Mouse (Mus musculus) midbrain, embryonic 12.5 days (tissue): ENCODE measurements at regions not wholly inside any gene's neighbourhood (a gene's known extent, or its start where the extent isn't known, plus 50 kb on each side); places are given as distances from the start of the nearest gene placed in this dataset.
A peak's percentile ranks its signal among the peaks of the same experiment; 100 is the strongest.

Source experiments
- ATAC-seq: fragments of 200-750 bp; cut with Nextera tagmentation; 2 replicates; pipeline ENCODE4 v1.8.0; 2017; ENCODE audit warnings: low read depth, moderate TSS enrichment, moderate library complexity; ENCODE audit not compliant: low FRiP score
- H3K27ac ChIP-seq: fragments of 300-500 bp; sonication (generic); replicated peaks from 2 replicates; pipeline ENCODE4 v1.5.1; 2016; ENCODE audit warnings: mild to moderate bottlenecking
- H3K27me3 ChIP-seq: fragments of 300-500 bp; sonication (generic); 2 replicates; pipeline ENCODE4 v1.6.1; 2016; ENCODE audit warnings: mild to moderate bottlenecking
- H3K36me3 ChIP-seq: fragments of 300-500 bp; sonication (generic); 2 replicates; pipeline ENCODE4 v1.6.1; 2016
- H3K4me1 ChIP-seq: fragments of 300-500 bp; sonication (generic); 2 replicates; pipeline ENCODE4 v1.6.1; 2016
- H3K4me2 ChIP-seq: fragments of 300-500 bp; sonication (generic); replicated peaks from 2 replicates; pipeline ENCODE4 v1.6.1; 2016; ENCODE audit warnings: mild to moderate bottlenecking, moderate library complexity
- H3K4me3 ChIP-seq: fragments of 300-500 bp; sonication (generic); 2 replicates; pipeline ENCODE4 v1.5.1; 2016; ENCODE audit warnings: mild to moderate bottlenecking
- H3K9ac ChIP-seq: fragments of 300-500 bp; sonication (generic); replicated peaks from 2 replicates; pipeline ENCODE4 v1.6.1; 2016; ENCODE audit warnings: mild to moderate bottlenecking, moderate library complexity
- H3K9me3 ChIP-seq: fragments of 300-500 bp; sonication (generic); 2 replicates; pipeline ENCODE4 v1.6.1; 2016; ENCODE audit warnings: mild to moderate bottlenecking
- WGBS: fragments of 180-500 bp; shearing (Covaris S2); methylation state at CpG from one replicate; pipeline ENCODE4 v1.1.7; 2016; 5-methylcytosine and 5-hydroxymethylcytosine counted together

- no peaks in the 10 kb centered on the region for H3K27me3 ChIP-seq
- no peaks in the 10 kb centered on the region for H3K36me3 ChIP-seq
- H3K4me1 ChIP-seq, result no peaks in the 10 kb centered on the region
- H3K4me3 ChIP-seq, result no peak overlapping the region
- H3K4me2 ChIP-seq, result no peak overlapping the region
- WGBS, result 84% methylated on average over 6 of the region's 6 CpGs
- ATAC-seq, result no peak
- no peak overlapping the region for H3K9ac ChIP-seq
- H3K9me3 ChIP-seq, result no peaks in the 10 kb centered on the region
- H3K27ac ChIP-seq, result no peak overlapping the region
Measured at GRCm38 (mm10) chr19:36178828-36179251, 58.9 kb upstream of the Ankrd1 start.

- 72% methylated on average over 7 of the region's 7 CpGs for WGBS
Measured at GRCm38 (mm10) chr19:36180329-36180728, 60.4 kb upstream of the Ankrd1 start.

GRCm38 (mm10) chr19:36181535-36181934 lies 61.6 kb upstream of the Ankrd1 start:
- no peak for ATAC-seq
- Histone ChIP-seq H3K4me2 (no peak overlapping the region), H3K27ac (no peak overlapping the region), H3K36me3 (no peaks in the 10 kb centered on the region), H3K4me1 (no peaks in the 10 kb centered on the region), H3K9me3 (no peaks in the 10 kb centered on the region), H3K9ac (no peak overlapping the region), H3K4me3 (no peak overlapping the region), H3K27me3 (no peaks in the 10 kb centered on the region)
- WGBS, result 63% methylated on average over 2 of the region's 2 CpGs

More at GRCm38 (mm10) chr19:36180329-36180728, 60.4 kb upstream of the Ankrd1 start:
- H3K27me3 ChIP-seq, result no peaks in the 10 kb centered on the region
- H3K4me3 ChIP-seq, result no peak overlapping the region
- no peak overlapping the region for H3K27ac ChIP-seq
- ATAC-seq, result no peak
- no peaks in the 10 kb centered on the region for H3K9me3 ChIP-seq
- H3K4me1 ChIP-seq, result no peaks in the 10 kb centered on the region
- no peak overlapping the region for H3K4me2 ChIP-seq
- H3K36me3 ChIP-seq, result no peaks in the 10 kb centered on the region
- H3K9ac ChIP-seq, result no peak overlapping the region

- no peaks in the 10 kb centered on the region for H3K36me3 ChIP-seq
- H3K27me3 ChIP-seq, result no peaks in the 10 kb centered on the region
- no peaks in the 10 kb centered on the region for H3K9me3 ChIP-seq
- H3K27ac ChIP-seq, result no peak overlapping the region
- ATAC-seq, result peak; percentile 63; the same call in 1 of the 2 replicates
- no peak overlapping the region for H3K9ac ChIP-seq
- WGBS, result 25% methylated on average over 2 of the region's 2 CpGs
- no peaks in the 10 kb centered on the region for H3K4me1 ChIP-seq
- no peak overlapping the region for H3K4me2 ChIP-seq
- H3K4me3 ChIP-seq, result no peak overlapping the region
Measured at GRCm38 (mm10) chr19:36183127-36183526, 63.2 kb upstream of the Ankrd1 start.

- Histone ChIP-seq H3K4me2 (no peak overlapping the region), H3K4me1 (no peaks in the 10 kb centered on the region), H3K27ac (no peak overlapping the region), H3K4me3 (no peak overlapping the region), H3K36me3 (no peaks in the 10 kb centered on the region), H3K27me3 (no peaks in the 10 kb centered on the region), H3K9me3 (no peaks in the 10 kb centered on the region), H3K9ac (no peak overlapping the region)
- no peak for ATAC-seq
- WGBS, result 87% methylated on average over 5 of the region's 5 CpGs
Measured at GRCm38 (mm10) chr19:36189662-36190061, 69.8 kb upstream of the Ankrd1 start.

GRCm38 (mm10) chr19:36191641-36192040 lies 71.7 kb upstream of the Ankrd1 start:
- Histone ChIP-seq H3K27ac (no peak overlapping the region), H3K27me3 (no peaks in the 10 kb centered on the region), H3K36me3 (no peaks in the 10 kb centered on the region), H3K9me3 (no peaks in the 10 kb centered on the region), H3K9ac (no peak overlapping the region), H3K4me1 (no peaks in the 10 kb centered on the region), H3K4me3 (no peak overlapping the region), H3K4me2 (no peak overlapping the region)
- WGBS, result 97% methylated on average over 7 of the region's 7 CpGs
- no peak for ATAC-seq

- H3K4me1 ChIP-seq, result 0 out of 2 replicates have a peak, but pooled peaks cover 4% of the 10 kb centered on the region
- no peak overlapping the region for H3K4me2 ChIP-seq
- no peak for ATAC-seq
- no peak overlapping the region for H3K27ac ChIP-seq
- no peak overlapping the region for H3K4me3 ChIP-seq
- no peaks in the 10 kb centered on the region for H3K9me3 ChIP-seq
- no peaks in the 10 kb centered on the region for H3K36me3 ChIP-seq
- no peak overlapping the region for H3K9ac ChIP-seq
- H3K27me3 ChIP-seq, result no peaks in the 10 kb centered on the region
- WGBS, result 93% methylated on average over 2 of the region's 2 CpGs
Measured at GRCm38 (mm10) chr19:36204269-36204668, 84.4 kb upstream of the Ankrd1 start.

GRCm38 (mm10) chr19:36204965-36205718 lies 85.2 kb upstream of the Ankrd1 start:
- Histone ChIP-seq H3K4me2 (no peak overlapping the region), H3K36me3 (no peaks in the 10 kb centered on the region), H3K4me3 (no peak overlapping the region), H3K9ac (no peak overlapping the region), H3K27me3 (no peaks in the 10 kb centered on the region), H3K27ac (no peak overlapping the region), H3K4me1 (0 out of 2 replicates have a peak, but pooled peaks cover 4% of the 10 kb centered on the region), H3K9me3 (no peaks in the 10 kb centered on the region)
- WGBS, result 91% methylated on average over 8 of the region's 8 CpGs
- ATAC-seq, result no peak

GRCm38 (mm10) chr19:36207735-36208288 lies 87.9 kb upstream of the Ankrd1 start:
- 38% methylated on average over 7 of the region's 7 CpGs for WGBS
- Histone ChIP-seq H3K27ac (no peak overlapping the region), H3K4me3 (no peak overlapping the region), H3K9me3 (no peaks in the 10 kb centered on the region), H3K4me1 (0 out of 2 replicates have a peak, but pooled peaks cover 4% of the 10 kb centered on the region), H3K27me3 (no peaks in the 10 kb centered on the region), H3K9ac (no peak overlapping the region), H3K4me2 (no peak overlapping the region), H3K36me3 (no peaks in the 10 kb centered on the region)
- ATAC-seq, result no peak

GRCm38 (mm10) chr19:36208419-36208818 lies 88.5 kb upstream of the Ankrd1 start:
- no peaks in the 10 kb centered on the region for H3K9me3 ChIP-seq
- H3K27ac ChIP-seq, result no peak overlapping the region
- H3K27me3 ChIP-seq, result no peaks in the 10 kb centered on the region
- no peak overlapping the region for H3K4me3 ChIP-seq
- H3K4me1 ChIP-seq, result peaks cover 10% of the 10 kb centered on the region
- 76% methylated on average over 5 of the region's 5 CpGs for WGBS
- ATAC-seq, result no peak
- no peak overlapping the region for H3K4me2 ChIP-seq
- H3K36me3 ChIP-seq, result no peaks in the 10 kb centered on the region
- no peak overlapping the region for H3K9ac ChIP-seq

GRCm38 (mm10) chr19:36213461-36213860 lies 93.6 kb upstream of the Ankrd1 start:
- no peak for ATAC-seq
- Histone ChIP-seq H3K9me3 (no peaks in the 10 kb centered on the region), H3K27ac (no peak overlapping the region), H3K4me3 (no peak overlapping the region), H3K4me1 (peaks cover 22% of the 10 kb centered on the region), H3K9ac (no peak overlapping the region), H3K27me3 (no peaks in the 10 kb centered on the region), H3K4me2 (no peak overlapping the region), H3K36me3 (no peaks in the 10 kb centered on the region)
- WGBS, result 24% methylated on average over 8 of the region's 8 CpGs

- Histone ChIP-seq H3K4me1 (peaks cover 22% of the 10 kb centered on the region), H3K36me3 (no peaks in the 10 kb centered on the region), H3K4me2 (no peak overlapping the region; the same call in 1 of the 2 replicates), H3K9ac (no peak overlapping the region), H3K27me3 (no peaks in the 10 kb centered on the region), H3K4me3 (no peak overlapping the region), H3K9me3 (no peaks in the 10 kb centered on the region), H3K27ac (no peak overlapping the region)
- ATAC-seq, result peak; percentile 90
- WGBS, result 18% methylated on average over 7 of the region's 7 CpGs
Measured at GRCm38 (mm10) chr19:36214188-36214968, 94.5 kb upstream of the Ankrd1 start.
